Mouse (Mus musculus): ENCODE measurements around the gene Map3k9. TPM values are rescaled to one million over a fixed set of nuclear protein-coding genes. Genes with fewer than 3 reads are reported as not detected.
A peak's percentile ranks its signal among the peaks of the same experiment; 100 is the strongest.

Map3k9 gene
- 10 to 100 TPM in 2 of 26 experiments, 1 to 10 TPM in 17, under 1 TPM in 7; 0.41 to 11.4 (median 4.2) TPM for total RNA-seq (2018; cell fraction: chromatin; rRNA removed)
- total RNA-seq (2018; cell fraction: cytosol; rRNA removed) = 1 to 10 TPM; 1.3 to 4.3 (median 2.6) TPM
- total RNA-seq (2018; cell fraction: nucleus; rRNA removed) = 10 to 100 TPM in 1 of 26 experiments, 1 to 10 TPM in 25; 1.2 to 11.2 (median 3.7) TPM
- 2.1 to 3.5 TPM (median 2.4 TPM) in 3 replicates for polyA plus RNA-seq (2018)

GRCm38 (mm10) chr12:81781105-81781909, at the start of gene Map3k9:
Map3k9 (minus strand) TSS chr12:81781175.
- Histone ChIP-seq H3K36me3 (ENCODE audit: inconsistent target) (no peaks in the 10 kb centered on the region), H3K79me2 (ENCODE audit: inconsistent target) (peaks cover 6% of the 10 kb centered on the region; the same call in 1 of the 2 replicates), H3K27ac (peak within 1 kb of the TSS; percentile 57), H3K4me3 (ENCODE audit: inconsistent target) (peak within 1 kb of the TSS; percentile 62)
- under 1% methylated on average over 41 of the region's 56 CpGs for WGBS (ENCODE audit: missing documents)

- H3K4me3 ChIP-seq (ENCODE audit: inconsistent target) = no peak overlapping the region
- 78% methylated on average over 2 of the region's 2 CpGs for WGBS (ENCODE audit: missing documents)
- no peaks in the 10 kb centered on the region for H3K36me3 ChIP-seq (ENCODE audit: inconsistent target)
- no peaks in the 10 kb centered on the region for H3K79me2 ChIP-seq (ENCODE audit: inconsistent target)
- no peak overlapping the region for H3K27ac ChIP-seq
Observed at GRCm38 (mm10) chr12:81828355-81828754, 47.4 kb upstream of the Map3k9 start.

- WGBS (ENCODE audit: missing documents) = 96% methylated on average over 4 of the region's 4 CpGs
- no peaks in the 10 kb centered on the region for H3K36me3 ChIP-seq (ENCODE audit: inconsistent target)
- H3K79me2 ChIP-seq (ENCODE audit: inconsistent target) = no peaks in the 10 kb centered on the region
- H3K4me3 ChIP-seq (ENCODE audit: inconsistent target) = no peak overlapping the region
- H3K27ac ChIP-seq = no peak overlapping the region
Observed at GRCm38 (mm10) chr12:81822778-81823480, 42.0 kb upstream of the Map3k9 start.

GRCm38 (mm10) chr12:81822176-81822575, 41.2 kb upstream of the Map3k9 start:
- no peak overlapping the region for H3K4me3 ChIP-seq (ENCODE audit: inconsistent target)
- no peaks in the 10 kb centered on the region for H3K79me2 ChIP-seq (ENCODE audit: inconsistent target)
- whole genome bisulfite sequencing (ENCODE audit: missing documents) = 34% methylated on average over 4 of the region's 4 CpGs
- H3K27ac ChIP-seq = no peak overlapping the region
- H3K36me3 ChIP-seq (ENCODE audit: inconsistent target) = no peaks in the 10 kb centered on the region

- no peak overlapping the region for H3K27ac ChIP-seq
Observed at GRCm38 (mm10) chr12:81820700-81821099, 39.7 kb upstream of the Map3k9 start.

GRCm38 (mm10) chr12:81817126-81817505, 36.1 kb upstream of the Map3k9 start:
- Histone ChIP-seq H3K36me3 (ENCODE audit: inconsistent target) (no peaks in the 10 kb centered on the region), H3K79me2 (ENCODE audit: inconsistent target) (no peaks in the 10 kb centered on the region), H3K27ac (no peak overlapping the region), H3K4me3 (ENCODE audit: inconsistent target) (no peak overlapping the region)
- 75% methylated on average over 4 of the region's 6 CpGs for WGBS (ENCODE audit: missing documents)

More at GRCm38 (mm10) chr12:81820700-81821099, 39.7 kb upstream of the Map3k9 start:
- Histone ChIP-seq H3K79me2 (ENCODE audit: inconsistent target) (no peaks in the 10 kb centered on the region), H3K4me3 (ENCODE audit: inconsistent target) (no peak overlapping the region), H3K36me3 (ENCODE audit: inconsistent target) (no peaks in the 10 kb centered on the region)
- 91% methylated on average over 4 of the region's 4 CpGs for WGBS (ENCODE audit: missing documents)

- no peaks in the 10 kb centered on the region for H3K36me3 ChIP-seq (ENCODE audit: inconsistent target)
- no peak overlapping the region for H3K4me3 ChIP-seq (ENCODE audit: inconsistent target)
Observed at GRCm38 (mm10) chr12:81816330-81817125, 35.6 kb upstream of the Map3k9 start.

GRCm38 (mm10) chr12:81814742-81815141, 33.8 kb upstream of the Map3k9 start:
- no peak overlapping the region for H3K27ac ChIP-seq
- no peaks in the 10 kb centered on the region for H3K36me3 ChIP-seq (ENCODE audit: inconsistent target)
- no peaks in the 10 kb centered on the region for H3K79me2 ChIP-seq (ENCODE audit: inconsistent target)
- no peak overlapping the region for H3K4me3 ChIP-seq (ENCODE audit: inconsistent target)
- WGBS (ENCODE audit: missing documents) = 99% methylated on average over 5 of the region's 5 CpGs

More at GRCm38 (mm10) chr12:81816330-81817125, 35.6 kb upstream of the Map3k9 start:
- Histone ChIP-seq H3K79me2 (ENCODE audit: inconsistent target) (no peaks in the 10 kb centered on the region), H3K27ac (no peak overlapping the region)
- WGBS (ENCODE audit: missing documents) = 73% methylated on average over 10 of the region's 10 CpGs

- H3K27ac ChIP-seq = no peak overlapping the region
- no peak overlapping the region for H3K4me3 ChIP-seq (ENCODE audit: inconsistent target)
- WGBS (ENCODE audit: missing documents) = 83% methylated on average over 7 of the region's 8 CpGs
Observed at GRCm38 (mm10) chr12:81810417-81810816, 29.4 kb upstream of the Map3k9 start.

GRCm38 (mm10) chr12:81808596-81808995, 27.6 kb upstream of the Map3k9 start:
- no peak overlapping the region for H3K4me3 ChIP-seq (ENCODE audit: inconsistent target)
- H3K36me3 ChIP-seq (ENCODE audit: inconsistent target) = no peaks in the 10 kb centered on the region
- H3K27ac ChIP-seq = no peak overlapping the region
- no peaks in the 10 kb centered on the region for H3K79me2 ChIP-seq (ENCODE audit: inconsistent target)
- 80% methylated on average over 2 of the region's 2 CpGs for WGBS (ENCODE audit: missing documents)

More at GRCm38 (mm10) chr12:81810417-81810816, 29.4 kb upstream of the Map3k9 start:
- Histone ChIP-seq H3K79me2 (ENCODE audit: inconsistent target) (no peaks in the 10 kb centered on the region), H3K36me3 (ENCODE audit: inconsistent target) (no peaks in the 10 kb centered on the region)

GRCm38 (mm10) chr12:81807953-81808352, 27.0 kb upstream of the Map3k9 start:
- Histone ChIP-seq H3K4me3 (ENCODE audit: inconsistent target) (no peak overlapping the region), H3K79me2 (ENCODE audit: inconsistent target) (no peaks in the 10 kb centered on the region), H3K36me3 (ENCODE audit: inconsistent target) (no peaks in the 10 kb centered on the region), H3K27ac (no peak overlapping the region)
- WGBS (ENCODE audit: missing documents) = 75% methylated on average over 10 of the region's 11 CpGs

GRCm38 (mm10) chr12:81807529-81807837, 26.5 kb upstream of the Map3k9 start:
- no peak overlapping the region for H3K27ac ChIP-seq
- 15% methylated on average over 7 of the region's 7 CpGs for WGBS (ENCODE audit: missing documents)
- no peaks in the 10 kb centered on the region for H3K36me3 ChIP-seq (ENCODE audit: inconsistent target)
- H3K79me2 ChIP-seq (ENCODE audit: inconsistent target) = no peaks in the 10 kb centered on the region
- H3K4me3 ChIP-seq (ENCODE audit: inconsistent target) = no peak overlapping the region

- no peaks in the 10 kb centered on the region for H3K36me3 ChIP-seq (ENCODE audit: inconsistent target)
- no peak overlapping the region for H3K4me3 ChIP-seq (ENCODE audit: inconsistent target)
- H3K27ac ChIP-seq = no peak overlapping the region
- no peaks in the 10 kb centered on the region for H3K79me2 ChIP-seq (ENCODE audit: inconsistent target)
- WGBS (ENCODE audit: missing documents) = 54% methylated on average over 15 of the region's 17 CpGs
Observed at GRCm38 (mm10) chr12:81806759-81807528, 26.0 kb upstream of the Map3k9 start.

GRCm38 (mm10) chr12:81806114-81806513, 25.1 kb upstream of the Map3k9 start:
- no peaks in the 10 kb centered on the region for H3K79me2 ChIP-seq (ENCODE audit: inconsistent target)
- H3K27ac ChIP-seq = no peak overlapping the region
- WGBS (ENCODE audit: missing documents) = 95% methylated on average over 5 of the region's 5 CpGs
- no peaks in the 10 kb centered on the region for H3K36me3 ChIP-seq (ENCODE audit: inconsistent target)
- no peak overlapping the region for H3K4me3 ChIP-seq (ENCODE audit: inconsistent target)
